Mouse (Mus musculus) MEL-GATA-1-ER (cell line): ENCODE data around the gene Ap3m1.

ENCODE experiments used
- DNase-seq: peaks from one replicate; pipeline ENCODE4 v3.0.0-alpha.2; 2012; ENCODE audit warnings: low read depth; ENCODE audit errors: extremely low read depth

Gene Ap3m1

DNA sequence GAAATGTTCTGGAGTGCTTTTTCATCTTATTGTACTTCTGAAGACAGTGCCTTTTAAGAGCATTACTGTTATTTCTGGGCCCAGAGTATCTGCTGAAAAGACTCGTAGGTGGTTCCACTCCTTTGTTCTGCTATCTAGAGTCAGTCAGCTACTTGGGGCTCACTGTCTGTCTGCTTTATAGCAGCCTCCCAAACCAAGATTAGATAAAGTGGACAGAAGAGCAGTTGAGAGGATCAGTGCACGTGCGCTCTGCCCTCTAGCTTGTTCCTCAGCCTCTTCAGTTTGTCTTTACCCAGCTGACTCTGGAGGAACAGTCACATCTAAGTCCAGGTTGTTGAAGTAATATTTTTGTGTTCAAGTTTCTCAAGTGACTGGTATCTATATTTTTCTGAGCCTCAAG is 21.7 kb upstream of the Ap3m1 start:
- DNase-seq: peak; percentile 76

DNA sequence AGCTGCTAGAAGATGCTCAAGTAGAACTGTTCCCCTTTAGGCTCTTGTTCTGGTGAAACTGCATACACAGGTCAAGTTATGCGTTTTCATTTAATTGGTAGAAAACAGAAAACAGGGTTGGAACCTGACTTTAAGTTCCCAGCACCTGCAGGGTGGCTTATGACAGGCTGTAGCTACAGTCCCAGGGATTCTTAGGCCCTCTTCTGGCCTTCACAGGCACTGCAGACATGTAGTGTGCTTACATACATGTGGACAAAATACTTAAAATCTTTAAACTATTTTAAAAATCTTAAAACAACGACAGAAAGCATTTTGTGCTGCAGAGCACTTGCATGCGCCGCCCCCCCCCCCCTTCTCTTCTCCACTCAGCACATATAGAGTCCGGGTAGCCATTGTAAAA is 17.3 kb upstream of the Ap3m1 start:
- DNase-seq: no peak

DNA sequence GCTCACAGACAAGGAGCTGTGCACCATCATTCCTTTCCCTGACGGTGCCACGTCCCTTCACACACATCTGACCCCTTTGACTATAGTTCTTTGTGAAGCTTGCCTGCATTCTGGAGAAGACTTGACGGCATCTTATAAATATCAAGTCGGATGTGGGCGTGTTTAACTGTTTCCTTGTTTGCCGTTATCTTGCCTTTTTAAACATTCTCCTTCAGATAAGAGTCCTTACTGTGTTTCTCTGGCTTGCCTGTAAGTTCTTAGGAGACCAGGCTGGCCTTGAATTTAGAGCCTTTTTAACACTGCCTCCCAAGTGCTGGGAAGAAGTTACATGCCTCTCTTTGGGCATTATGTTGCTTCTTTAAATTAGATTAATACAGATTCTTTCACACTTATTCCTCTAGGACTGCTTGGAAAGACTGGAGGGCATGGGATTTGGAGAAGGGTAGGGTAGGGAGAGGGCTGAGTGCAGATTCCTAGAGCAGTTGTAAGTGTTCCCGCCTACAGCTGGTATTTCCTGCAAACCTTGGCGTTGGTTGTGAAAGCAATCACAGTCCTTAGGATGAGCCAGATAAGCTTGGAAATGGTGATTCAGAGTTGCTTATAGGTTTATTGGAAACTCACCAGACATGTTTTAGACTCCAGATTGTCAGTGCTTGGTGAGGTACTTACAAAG is 13.3 kb upstream of the Ap3m1 start:
- DNase-seq: no peak

DNA sequence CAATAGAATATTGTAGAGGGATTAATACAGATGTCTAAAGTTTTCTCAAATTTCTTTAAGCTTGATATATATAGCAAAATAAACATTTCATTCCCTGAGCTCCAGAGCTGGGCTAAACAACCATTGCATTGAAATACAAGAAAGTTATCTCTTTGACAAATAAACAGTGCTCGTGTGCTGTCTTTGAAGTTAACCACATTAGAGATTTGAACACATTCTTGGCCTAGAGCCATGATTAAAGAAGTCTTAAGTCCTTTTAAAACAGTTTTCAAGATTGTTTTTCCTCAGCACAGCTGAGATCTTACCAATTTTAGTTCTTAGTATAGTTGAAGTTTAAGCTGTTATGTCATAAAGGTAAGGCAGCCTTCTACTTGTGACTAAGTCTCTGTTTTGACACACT is 12.0 kb upstream of the Ap3m1 start:
- DNase-seq: no peak

DNA sequence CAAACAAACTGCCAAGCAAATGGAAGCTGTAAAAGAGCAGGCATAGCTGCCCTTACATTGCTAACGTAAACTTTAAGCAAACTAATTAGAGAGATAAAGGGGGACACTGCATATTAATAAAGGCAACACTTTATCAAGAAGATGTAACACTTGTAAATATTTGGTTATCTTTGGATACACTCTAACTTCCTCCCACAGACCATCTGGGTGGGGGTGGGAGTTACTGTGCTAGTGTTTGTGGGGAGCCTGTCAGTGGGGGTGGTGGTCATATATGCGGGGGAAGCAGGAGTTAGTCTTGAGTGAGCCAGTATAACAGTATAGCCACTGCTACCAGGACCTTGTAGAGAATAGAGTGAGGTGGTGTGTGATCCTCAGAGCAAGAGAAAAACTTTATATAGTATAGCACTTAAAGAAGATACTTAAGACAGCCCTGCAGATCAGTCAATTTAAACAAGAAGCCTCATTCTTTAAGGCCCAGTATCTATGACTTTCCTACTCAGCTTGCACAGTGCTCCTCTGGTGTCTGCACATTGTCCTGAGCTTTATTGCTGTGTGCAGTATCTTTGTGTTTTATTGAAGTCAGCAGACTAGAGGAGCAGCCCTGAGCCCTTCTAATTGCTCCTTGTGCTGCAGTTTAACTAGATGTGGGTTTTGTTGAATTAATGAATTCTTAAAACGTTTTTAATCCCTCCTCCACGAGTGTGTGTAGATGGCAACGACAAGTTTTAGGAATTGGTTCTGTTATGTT is 10.6 kb upstream of the Ap3m1 start:
- no peak for DNase-seq

DNA sequence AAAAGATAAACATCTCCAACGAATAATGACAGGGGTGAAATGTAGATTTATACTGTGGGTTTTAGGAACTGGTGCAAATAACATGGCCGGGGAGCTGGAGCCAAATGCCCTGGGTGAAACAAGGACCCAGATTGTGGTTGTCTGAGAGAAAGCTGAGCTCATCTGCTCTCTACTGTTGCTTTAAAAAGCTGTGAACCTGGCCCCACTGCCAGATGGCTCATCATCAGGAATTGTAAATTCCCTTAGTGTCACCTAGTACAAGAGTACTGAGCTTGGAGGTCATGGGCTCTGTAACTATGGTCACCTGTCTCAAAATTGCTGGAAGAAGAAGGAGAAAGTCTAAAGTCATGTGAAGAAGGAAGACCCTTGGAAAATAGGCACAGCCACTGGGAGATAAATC is 6.7 kb upstream of the Ap3m1 start:
- no peak for DNase-seq

DNA sequence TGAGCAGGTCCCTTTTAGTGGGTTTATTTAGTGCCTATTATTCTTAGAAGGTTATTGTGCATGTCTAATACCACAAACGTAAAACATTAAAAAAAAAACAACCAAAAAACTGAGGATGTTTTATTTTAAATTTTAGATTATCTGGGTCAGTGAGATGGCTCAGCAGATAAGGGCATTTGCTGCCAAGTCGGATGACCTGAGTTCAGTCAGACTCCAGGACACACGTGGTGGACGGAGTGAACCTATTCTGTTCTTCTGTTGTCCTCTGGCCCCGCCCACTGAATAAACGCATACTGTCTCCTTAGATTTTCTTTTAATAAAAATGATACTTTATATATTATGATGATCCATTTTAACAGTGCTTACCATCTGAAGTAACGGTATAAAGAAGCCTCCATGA is 1.3 kb upstream of the Ap3m1 start:
- DNase-seq: no peak

DNA sequence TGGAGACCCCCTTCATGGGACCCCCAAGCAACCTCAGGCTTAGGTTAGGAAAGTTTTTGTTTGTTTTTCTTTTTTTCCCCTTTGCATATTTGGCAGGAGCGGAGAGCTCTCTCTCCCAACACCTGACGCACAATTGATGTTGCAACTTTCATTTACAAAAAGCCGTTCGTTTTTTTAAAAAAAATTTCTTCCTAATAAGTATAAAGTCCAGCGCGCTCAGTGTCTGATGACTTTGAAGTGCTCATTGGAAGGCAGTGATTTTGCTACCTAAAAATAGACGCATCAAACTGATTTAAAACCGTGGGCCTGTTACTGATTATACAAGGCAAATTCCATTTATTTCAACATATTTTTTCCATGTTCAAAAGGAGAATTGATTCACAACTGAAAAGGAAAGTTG is 843 bp upstream of the Ap3m1 start:
- DNase-seq: no peak

DNA sequence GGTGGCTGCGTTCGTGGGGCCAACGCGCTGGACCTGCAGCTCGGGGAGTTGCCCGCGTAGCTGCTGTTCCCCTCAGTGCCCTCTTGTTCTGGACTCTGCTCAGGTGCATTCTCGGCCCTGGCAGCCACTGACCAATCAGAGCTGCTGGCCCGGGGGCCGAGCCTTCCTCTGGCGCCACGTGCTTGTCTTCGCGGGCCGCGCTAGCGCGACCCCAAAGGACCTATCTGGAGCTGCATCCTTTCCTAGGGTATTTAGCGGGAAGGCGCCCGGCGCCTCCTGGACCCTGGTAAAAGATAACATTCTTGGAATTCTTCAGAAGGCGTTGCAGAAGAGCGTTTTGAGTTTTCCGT is 448 bp upstream of the Ap3m1 start:
- peak; percentile 28 for DNase-seq

DNA sequence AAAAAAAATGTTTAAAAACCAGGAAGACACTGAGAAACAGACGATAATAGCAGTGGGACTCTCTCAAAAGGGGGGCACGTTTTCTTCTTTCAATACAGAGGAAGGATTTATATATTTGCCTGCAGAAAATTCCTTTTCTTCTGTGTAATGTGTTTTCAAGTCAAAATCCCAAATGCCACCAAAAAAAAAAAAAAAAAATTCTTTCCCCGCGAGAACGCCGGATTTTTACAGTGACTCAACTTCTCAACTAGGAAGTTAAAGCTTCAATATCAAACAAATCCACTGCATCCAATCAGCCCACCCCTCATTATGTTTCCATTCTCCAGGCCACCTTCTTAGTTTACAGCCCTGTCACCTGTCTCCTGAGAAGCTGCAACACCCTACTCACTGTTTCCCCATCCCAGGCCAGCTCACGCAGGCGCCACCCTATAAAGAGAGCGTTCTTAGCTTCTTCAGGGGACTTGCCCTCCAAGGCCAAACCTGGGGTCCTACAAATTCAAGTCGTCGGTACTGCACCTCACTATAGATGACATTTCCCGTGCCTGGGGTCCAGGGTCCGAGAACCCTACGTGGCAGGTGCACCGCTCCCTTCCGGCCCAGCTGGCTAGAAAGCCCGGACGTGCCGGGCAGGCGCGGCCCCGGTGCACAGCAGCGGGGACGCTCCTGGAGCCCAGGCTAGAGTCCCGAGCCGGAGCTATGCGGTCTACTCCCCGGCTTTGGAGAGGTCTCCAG is 762 bp downstream of the Ap3m1 start:
- DNase-seq: no peak

DNA sequence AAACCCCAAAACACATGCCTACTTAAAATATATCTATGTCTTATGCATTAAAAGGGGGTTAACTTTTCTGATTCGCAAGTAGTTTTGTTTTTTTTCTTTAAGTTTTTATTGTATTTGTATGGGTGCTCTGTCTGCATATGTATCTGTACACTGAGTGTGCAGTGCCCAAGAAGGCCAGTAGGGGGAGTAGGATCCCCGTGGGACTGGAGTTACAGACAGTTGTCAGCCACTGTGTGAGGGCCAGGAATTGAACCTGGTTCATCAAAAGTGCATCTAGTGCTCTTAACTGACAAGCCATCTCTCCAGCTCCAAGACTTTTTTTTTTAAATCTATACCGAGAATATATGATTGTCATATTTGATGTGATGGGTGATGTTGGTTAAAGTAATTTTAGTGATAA is 1.6 kb downstream of the Ap3m1 start:
- DNase-seq: no peak

DNA sequence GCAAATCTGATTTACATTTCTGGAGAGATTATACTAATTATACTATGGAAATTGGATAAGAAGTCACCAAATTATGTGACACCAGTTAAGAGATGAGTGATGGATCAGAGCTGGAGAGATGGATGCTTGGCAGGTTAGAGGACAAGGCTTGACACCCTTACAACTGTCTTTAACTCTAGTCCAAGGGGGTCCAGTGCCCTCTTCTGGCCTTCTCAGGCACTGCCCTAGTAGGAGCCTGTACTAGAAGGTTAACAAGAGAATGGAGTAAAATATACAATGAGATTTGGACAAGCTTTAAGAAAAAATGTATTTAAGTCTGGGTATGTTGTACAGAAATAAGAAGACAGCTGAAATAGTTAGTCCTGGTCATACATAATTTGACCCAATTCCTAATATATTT is 3.4 kb downstream of the Ap3m1 start:
- DNase-seq: no peak

DNA sequence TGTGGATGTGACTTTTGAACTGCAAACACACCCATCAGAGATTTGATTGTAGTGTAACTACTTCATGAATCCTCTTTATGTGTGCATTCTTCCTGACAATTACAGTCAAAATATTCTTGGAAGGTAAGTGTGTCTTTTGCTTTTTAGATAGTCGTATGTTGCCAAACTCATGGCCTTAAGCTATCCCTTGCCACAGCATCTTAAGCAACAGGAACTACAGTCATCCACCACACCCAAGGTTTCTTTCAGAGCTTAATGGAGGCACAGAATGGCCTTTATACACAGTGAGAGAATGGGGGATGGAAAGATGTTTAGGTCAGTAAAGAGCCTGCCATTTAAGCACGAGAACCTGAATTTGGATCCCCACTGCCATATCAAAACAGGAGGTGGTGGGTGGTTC is 4.5 kb downstream of the Ap3m1 start:
- no peak for DNase-seq

DNA sequence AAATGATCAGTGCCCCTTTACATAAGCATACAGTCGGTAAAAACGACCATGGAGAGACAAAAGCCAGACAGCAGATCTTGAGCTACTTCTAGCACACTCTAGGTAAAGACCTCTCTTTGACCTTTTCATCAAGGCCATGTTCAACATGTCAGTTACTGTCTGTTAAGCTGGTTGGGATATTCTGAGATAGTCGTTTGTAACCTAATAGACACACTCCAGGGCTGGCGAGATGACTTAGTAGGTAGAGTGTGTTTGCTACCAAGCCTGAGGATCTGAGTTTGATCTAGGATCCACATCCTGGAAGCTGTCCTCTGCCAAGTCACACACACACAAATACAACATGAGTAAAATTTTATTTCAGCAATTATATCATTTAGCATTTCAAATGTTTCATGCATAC is 12.7 kb downstream of the Ap3m1 start:
- no peak for DNase-seq

DNA sequence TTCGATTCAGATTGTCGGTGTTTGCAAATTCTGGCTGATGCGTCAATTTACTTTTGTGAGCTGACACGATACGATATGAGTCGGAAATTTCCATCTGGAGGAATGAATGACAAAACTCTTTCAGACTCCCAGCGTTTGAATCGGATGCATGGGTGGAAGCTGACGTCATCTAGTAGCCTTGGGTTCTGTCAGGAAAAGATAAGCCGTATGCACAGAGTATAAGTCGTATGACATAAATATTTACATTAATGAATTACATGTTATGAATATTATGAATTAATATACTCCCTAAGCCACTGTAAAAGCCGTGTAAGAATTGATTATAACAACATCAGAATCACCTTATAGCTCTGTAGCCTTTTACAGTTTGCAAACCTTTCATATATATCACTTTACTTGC is 13.2 kb downstream of the Ap3m1 start:
- DNase-seq: no peak

DNA sequence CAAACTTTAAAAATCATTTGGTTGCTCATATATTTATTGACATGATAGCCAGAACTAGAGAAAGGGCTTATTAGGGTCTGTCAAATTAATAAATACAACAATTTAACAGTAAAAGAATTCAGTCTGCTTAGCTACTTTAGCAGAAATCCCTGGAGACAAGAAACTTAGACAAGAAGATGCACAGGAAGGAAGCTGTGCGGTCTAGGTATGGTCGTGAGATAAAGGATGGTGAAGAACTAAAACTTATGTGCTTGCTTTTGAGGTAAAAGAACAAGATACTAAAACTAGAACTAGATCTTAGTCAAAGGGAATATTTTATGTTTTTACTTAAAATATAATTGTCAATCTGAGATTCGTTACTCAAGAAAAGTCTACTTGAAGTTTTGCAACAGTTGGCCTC is 17.5 kb downstream of the Ap3m1 start:
- DNase-seq: no peak

DNA sequence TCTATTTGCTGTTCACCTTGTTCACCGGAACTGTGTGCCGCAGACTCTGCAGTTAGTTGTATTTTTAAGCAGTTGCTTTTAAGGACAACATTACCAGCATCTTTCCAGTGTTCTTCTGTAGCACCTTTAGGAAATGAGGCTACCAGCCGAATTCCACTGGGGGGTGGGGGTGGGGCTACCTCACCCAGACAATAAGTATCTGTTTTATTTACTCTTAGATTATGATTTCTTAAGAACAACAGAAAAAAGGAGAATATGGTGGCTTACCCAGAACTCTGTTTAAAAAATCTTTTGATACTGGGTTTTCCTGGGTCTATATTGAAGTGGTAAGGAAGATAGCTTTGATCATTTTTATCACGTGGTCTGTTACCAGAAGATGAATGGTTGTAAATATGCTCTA is 18.0 kb downstream of the Ap3m1 start:
- DNase-seq: no peak

DNA sequence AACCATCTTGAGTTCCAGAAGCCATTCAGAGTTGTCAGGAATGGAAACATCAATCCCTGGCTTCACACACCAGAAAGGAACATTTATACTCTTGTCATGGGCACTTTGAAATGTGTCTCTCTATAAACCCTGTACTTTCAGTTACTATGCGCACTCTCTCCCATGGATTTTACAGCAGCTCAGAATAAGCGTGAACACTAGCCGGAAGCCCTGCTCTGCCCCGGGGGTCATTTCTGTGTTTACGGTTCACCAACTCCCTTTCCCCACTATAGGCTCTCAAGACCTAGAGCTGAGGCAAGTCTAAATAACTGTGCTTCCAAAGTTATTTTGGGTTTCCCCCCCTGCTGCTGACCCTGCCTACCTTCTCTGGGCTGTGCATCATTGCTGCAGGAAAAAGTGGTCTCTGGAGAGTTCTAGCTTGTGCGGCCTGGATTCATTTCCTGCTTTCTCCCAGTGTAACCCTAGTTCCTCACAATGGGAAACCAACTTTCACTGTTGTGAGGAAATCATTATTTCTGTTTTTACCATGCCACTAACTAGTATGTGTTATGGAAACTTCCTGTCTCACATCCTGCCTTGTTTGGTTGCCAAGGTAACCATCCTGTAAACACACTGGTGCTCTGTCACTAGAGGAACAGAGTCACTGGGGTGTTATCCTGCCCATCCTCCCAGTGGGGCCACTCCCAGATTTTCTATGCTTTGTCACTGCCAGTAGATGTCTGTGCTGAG is 20.4 kb downstream of the Ap3m1 start:
- no peak for DNase-seq

DNA sequence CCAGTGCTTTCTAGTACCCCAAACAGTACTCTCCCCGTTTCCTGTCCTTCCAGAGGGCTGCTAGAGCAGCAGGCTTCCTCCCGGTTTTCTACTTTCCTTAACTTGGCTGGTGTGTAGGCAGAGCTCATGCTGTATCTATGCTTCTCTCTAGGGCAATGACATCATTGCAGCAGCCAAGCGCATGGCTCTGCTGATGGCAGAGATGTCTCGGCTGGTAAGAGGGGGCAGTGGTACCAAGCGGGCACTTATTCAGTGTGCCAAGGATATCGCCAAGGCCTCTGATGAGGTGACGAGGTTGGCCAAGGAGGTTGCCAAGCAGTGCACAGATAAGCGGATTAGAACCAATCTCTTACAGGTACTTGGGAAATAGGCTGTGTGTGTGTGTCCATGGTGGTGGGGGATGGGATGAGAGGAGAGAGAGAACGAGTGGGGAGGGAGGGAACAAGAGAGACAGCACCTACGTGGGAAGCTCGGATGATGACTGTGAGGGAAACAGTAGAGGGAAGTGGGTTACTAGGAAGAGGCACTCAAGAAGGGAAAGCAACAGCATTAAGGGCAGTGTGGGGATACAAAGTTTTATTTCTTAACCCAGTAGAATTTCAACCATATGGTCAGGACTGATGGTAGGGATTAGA is 23.2 kb downstream of the Ap3m1 start:
- DNase-seq: no peak

DNA sequence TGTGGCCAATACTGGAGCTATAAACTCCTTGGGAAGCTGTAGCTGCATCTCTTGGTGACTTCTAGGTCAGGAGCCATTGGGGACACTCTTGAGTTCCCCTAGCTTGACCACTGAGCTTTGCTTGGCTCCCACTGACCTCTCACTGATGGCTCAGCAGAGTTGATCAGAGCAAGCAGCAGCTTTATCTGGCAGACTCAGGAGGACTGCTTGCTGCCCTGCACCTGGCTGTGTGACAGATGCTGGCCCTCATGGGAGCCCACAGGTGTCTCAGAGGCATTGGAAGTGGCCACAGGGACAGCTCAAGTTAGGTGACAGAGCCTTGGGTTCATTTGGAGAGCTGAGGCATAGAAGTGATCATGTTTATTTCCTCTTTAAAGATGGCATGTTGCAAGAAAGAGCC is 24.8 kb downstream of the Ap3m1 start:
- DNase-seq: no peak

DNA sequence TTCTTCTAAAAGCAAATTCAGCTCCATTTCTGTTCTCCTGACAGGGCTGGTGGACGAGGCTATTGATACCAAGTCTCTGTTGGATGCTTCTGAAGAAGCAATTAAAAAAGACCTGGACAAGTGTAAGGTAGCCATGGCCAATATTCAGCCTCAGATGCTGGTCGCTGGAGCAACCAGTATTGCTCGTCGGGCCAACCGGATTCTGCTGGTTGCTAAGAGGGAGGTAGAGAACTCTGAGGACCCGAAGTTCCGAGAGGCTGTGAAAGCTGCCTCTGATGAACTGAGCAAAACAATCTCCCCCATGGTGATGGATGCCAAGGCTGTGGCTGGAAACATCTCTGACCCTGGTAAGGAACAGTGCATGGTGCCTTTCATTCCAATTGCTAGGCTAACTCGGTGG is 31.9 kb downstream of the Ap3m1 start:
- no peak for DNase-seq

DNA sequence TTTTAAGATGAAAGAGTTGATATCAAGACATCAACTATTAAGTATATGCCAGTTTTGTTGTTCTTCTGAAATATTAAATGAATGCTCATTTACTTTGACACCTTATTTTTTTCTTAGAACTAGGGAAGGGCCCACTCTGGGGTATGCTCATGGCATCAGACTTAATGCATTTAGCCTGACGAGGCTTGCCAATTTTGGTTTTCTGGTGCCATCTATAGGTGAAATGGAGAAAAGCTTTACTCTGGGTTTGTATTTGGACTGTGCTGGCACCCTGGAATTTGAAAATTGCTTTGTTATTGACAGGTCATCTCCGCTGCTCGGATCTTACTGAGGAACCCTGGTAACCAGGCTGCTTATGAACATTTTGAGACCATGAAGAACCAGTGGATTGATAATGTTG is 33.3 kb downstream of the Ap3m1 start:
- DNase-seq: peak; percentile 16
